Mouse (Mus musculus) C2C12 (cell line): ENCODE measurements around the gene Hcn3.

Experiments
- CTCF ChIP-seq: IDR thresholded peaks from one replicate; pipeline ENCODE4 v1.5.1; 2011; ENCODE audit not compliant: control insufficient read depth, insufficient read depth, insufficient read length
- FOSL1 ChIP-seq: IDR thresholded peaks from one replicate; pipeline ENCODE4 v1.8.0; 2011; ENCODE audit warnings: mild to moderate bottlenecking, low read length; ENCODE audit not compliant: poor library complexity, insufficient read depth, severe bottlenecking
- MAX ChIP-seq: IDR thresholded peaks from one replicate; pipeline ENCODE4 v1.6.1; 2011; ENCODE audit warnings: mild to moderate bottlenecking, control low read depth
- MYOD1 ChIP-seq: IDR thresholded peaks from one replicate; pipeline ENCODE4 v1.6.1; 2011; ENCODE audit warnings: low read depth; ENCODE audit not compliant: control insufficient read depth, insufficient read length
- MYOG ChIP-seq: IDR thresholded peaks from one replicate; pipeline ENCODE4 v1.6.1; 2011; ENCODE audit not compliant: control insufficient read depth, insufficient read length; ENCODE audit errors: extremely low read depth

DNA sequence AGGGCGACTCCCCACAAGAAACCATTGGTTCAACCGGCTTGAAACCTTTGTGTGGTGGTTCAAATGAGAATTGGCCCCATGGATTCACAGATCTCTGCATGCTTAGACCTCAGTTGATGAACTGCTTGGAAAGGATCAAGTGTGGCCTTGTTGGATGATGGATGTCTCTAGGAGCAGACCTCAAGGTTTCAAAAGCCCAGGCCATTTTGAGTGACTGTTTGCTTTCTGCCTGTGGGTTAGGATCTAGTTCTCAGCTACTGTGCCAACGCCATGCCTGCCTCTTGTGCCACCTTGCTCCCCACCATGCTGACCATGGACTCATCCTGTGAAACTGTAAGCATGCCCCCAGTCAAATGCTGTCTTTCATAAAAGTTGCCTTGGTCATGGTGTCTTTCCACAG, 34.0 kb downstream of the Hcn3 start:
- no peak for TF ChIP-seq CTCF
- no peak for TF ChIP-seq FOSL1
- TF ChIP-seq MAX, result no peak
- TF ChIP-seq MYOG, result no peak
- TF ChIP-seq MYOD1, result no peak
